Mouse (Mus musculus) ES-Bruce4 (cell line): ENCODE results near the gene Il34. TPM values are rescaled to one million over a fixed set of nuclear protein-coding genes. Genes with fewer than 3 reads are reported as not detected.

Experiments
- H3K27ac ChIP-seq: 2 replicates; pipeline ENCODE4 v1.5.1; 2012; ENCODE audit warnings: low read length, inconsistent platforms; ENCODE audit not compliant: insufficient read depth
- H3K27me3 ChIP-seq: 2 replicates; pipeline ENCODE4 v1.6.1; 2012; ENCODE audit warnings: mild to moderate bottlenecking, low read length, inconsistent platforms; ENCODE audit not compliant: control insufficient read depth, poor library complexity, insufficient read depth, severe bottlenecking
- H3K36me3 ChIP-seq: 2 replicates; pipeline ENCODE4 v1.6.1; 2012; ENCODE audit warnings: inconsistent platforms, mild to moderate bottlenecking, low read length, moderate library complexity; ENCODE audit not compliant: control insufficient read depth, poor library complexity, insufficient read depth, severe bottlenecking
- H3K4me1 ChIP-seq: one replicate; pipeline ENCODE4 v1.8.1; 2011; ENCODE audit warnings: low read length; ENCODE audit not compliant: control insufficient read depth, insufficient read depth
- H3K4me3 ChIP-seq: 2 replicates; pipeline ENCODE4 v1.5.1; 2011; ENCODE audit warnings: low read depth, mild to moderate bottlenecking, low read length
- H3K9ac ChIP-seq: 2 replicates; pipeline ENCODE4 v1.6.1; 2012; ENCODE audit warnings: low read depth, mild to moderate bottlenecking, inconsistent platforms; ENCODE audit not compliant: poor library complexity, severe bottlenecking
- H3K9me3 ChIP-seq: replicated peaks from 2 replicates; pipeline ENCODE4 v1.6.1; 2012; ENCODE audit warnings: mild to moderate bottlenecking, low read length, inconsistent platforms; ENCODE audit not compliant: control insufficient read depth, poor library complexity, insufficient read depth, severe bottlenecking
- CTCF ChIP-seq: IDR thresholded peaks from one replicate; pipeline ENCODE4 v1.8.1; 2011; ENCODE audit warnings: low read depth, low read length
- EP300 ChIP-seq: IDR thresholded peaks from 2 replicates; pipeline ENCODE4 v1.6.1; 2011; ENCODE audit warnings: low read depth, low read length; ENCODE audit not compliant: insufficient read depth
- POLR2A ChIP-seq: IDR thresholded peaks from one replicate; pipeline ENCODE4 v1.8.1; 2011; ENCODE audit warnings: low read length; ENCODE audit not compliant: insufficient read depth
- polyA plus RNA-seq: library from polyadenylated mRNA; stranded (reverse); fragments of >200 nt; gene quantifications from 2 replicates; pipeline ENCODE4 v1.2.4, GENCODE M21; 2011; ENCODE audit warnings: low read depth; ENCODE audit not compliant: missing spikeins, insufficient read depth, insufficient read length

Il34 gene
- polyA plus RNA-seq, 1 experiment, result 0.34 TPM

DNA sequence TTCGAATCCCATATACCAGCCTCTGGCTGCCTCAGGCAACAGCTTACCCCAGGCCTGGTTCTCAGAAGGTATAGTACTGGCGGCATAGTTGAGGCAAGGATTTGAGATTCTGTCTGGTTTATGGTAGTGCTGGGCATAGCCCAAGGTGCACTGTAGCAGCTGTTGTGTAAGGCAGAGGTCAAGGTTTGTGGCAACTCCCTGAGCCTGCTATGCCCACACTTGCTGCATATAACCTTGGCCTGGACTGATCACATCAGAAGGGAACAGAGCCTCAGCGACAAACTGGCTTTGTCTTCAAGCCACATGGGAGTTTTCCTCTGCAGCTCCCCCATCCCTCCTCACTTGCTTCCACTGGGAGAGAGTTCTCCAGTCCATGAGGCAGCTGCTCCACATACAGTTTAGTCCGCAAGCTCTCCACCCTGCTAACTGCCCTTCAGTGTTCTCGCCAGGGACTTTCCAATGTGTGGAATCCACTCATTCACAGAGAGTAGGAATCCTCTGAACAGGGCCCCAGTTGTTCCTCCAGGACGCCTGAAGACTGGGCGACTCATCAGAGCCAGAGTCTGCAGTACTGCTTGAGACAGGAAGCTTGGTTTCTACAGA is 11.3 kb downstream of the Il34 start:
- no peak for TF ChIP-seq CTCF
- no peak for TF ChIP-seq EP300
- TF ChIP-seq POLR2A, result no peak
- Histone ChIP-seq H3K27ac (no peak overlapping the region), H3K4me1 (peaks cover 1% of the 10 kb centered on the region), H3K9ac (no peak overlapping the region), H3K4me3 (no peak overlapping the region), H3K27me3 (no peaks in the 10 kb centered on the region), H3K36me3 (no peaks in the 10 kb centered on the region), H3K9me3 (peaks cover 5% of the 10 kb centered on the region; the same call in 1 of the 2 replicates)

GRCm38 (mm10) chr8:110793936-110794335 is 11.8 kb downstream of the Il34 start:
- H3K4me1 ChIP-seq, result peaks cover 1% of the 10 kb centered on the region
- peaks cover 5% of the 10 kb centered on the region; the same call in 1 of the 2 replicates for H3K9me3 ChIP-seq
- H3K4me3 ChIP-seq, result no peak overlapping the region
- TF ChIP-seq POLR2A (no peak), EP300 (no peak), CTCF (no peak)
- no peaks in the 10 kb centered on the region for H3K27me3 ChIP-seq
- no peaks in the 10 kb centered on the region for H3K36me3 ChIP-seq
- no peak overlapping the region for H3K27ac ChIP-seq
- H3K9ac ChIP-seq, result no peak overlapping the region

DNA sequence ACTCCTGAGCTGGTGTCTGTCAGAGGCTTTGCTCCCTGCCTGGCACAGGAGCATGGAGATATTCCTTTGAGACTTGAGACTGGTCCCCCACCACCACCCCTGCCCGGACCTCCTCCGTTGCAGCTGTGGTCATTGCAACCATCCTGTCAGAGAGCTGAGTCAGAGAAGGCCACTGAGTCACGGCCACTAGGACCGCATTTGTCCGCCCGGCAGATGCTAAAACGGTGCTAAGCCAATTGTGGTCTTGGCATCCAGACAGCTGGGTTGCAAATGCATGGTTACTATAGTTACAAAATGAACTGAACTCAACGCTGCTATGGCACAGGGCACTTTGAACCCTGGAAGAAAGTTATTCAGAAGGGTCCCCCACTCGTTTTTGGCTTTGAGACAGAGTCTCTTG is 12.2 kb downstream of the Il34 start:
- Histone ChIP-seq H3K4me1 (peaks cover 1% of the 10 kb centered on the region), H3K9me3 (peaks cover 5% of the 10 kb centered on the region; the same call in 1 of the 2 replicates), H3K27ac (no peak overlapping the region), H3K27me3 (no peaks in the 10 kb centered on the region), H3K9ac (no peak overlapping the region), H3K36me3 (no peaks in the 10 kb centered on the region), H3K4me3 (no peak overlapping the region)
- TF ChIP-seq POLR2A, result no peak
- TF ChIP-seq CTCF, result no peak
- no peak for TF ChIP-seq EP300

DNA sequence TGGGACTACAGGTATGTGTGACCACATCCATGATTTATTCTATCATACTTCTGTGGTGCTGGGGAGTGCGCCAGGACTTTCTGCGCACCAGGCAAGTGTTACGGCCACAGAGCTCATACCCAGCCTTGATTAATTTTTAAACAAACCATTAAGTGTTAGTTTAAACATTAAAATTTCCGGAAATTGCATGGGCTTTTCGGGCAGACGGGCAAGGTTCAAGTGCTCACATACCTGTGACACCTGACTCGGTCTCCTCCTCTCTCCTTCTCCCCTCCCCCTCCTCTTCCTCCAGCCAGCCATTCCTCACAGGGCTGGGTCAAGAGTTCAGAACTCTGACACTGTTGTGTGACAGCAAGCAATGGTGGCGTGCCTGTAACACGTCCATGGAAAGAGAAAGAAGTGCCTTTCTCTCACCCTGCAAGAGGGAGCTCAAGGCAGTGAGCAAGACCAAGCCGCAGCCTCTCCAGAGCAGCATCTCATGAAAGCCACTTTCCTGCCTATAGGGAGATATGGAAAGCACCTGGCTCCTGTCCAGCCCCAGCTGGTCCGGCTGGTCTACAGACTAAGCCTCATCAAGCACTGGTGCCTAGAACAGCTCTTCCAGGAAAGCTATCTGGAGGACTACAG is 13.0 kb downstream of the Il34 start:
- peaks cover 1% of the 10 kb centered on the region for H3K4me1 ChIP-seq
- no peaks in the 10 kb centered on the region for H3K27me3 ChIP-seq
- H3K9ac ChIP-seq, result no peak overlapping the region
- peaks cover 5% of the 10 kb centered on the region; the same call in 1 of the 2 replicates for H3K9me3 ChIP-seq
- no peak overlapping the region for H3K27ac ChIP-seq
- no peak overlapping the region for H3K4me3 ChIP-seq
- H3K36me3 ChIP-seq, result no peaks in the 10 kb centered on the region
- no peak for TF ChIP-seq POLR2A
- no peak for TF ChIP-seq CTCF
- no peak for TF ChIP-seq EP300

- H3K4me1 ChIP-seq, result peaks cover 1% of the 10 kb centered on the region
- no peak overlapping the region for H3K4me3 ChIP-seq
- no peak overlapping the region for H3K27ac ChIP-seq
- H3K9me3 ChIP-seq, result peaks cover 5% of the 10 kb centered on the region; the same call in 1 of the 2 replicates
- H3K9ac ChIP-seq, result no peak overlapping the region
- no peak for TF ChIP-seq CTCF
- no peak for TF ChIP-seq EP300
- no peak for TF ChIP-seq POLR2A
- H3K27me3 ChIP-seq, result no peaks in the 10 kb centered on the region
- H3K36me3 ChIP-seq, result no peaks in the 10 kb centered on the region
Observed at GRCm38 (mm10) chr8:110791164-110791563, 14.6 kb downstream of the Il34 start.

- Histone ChIP-seq H3K36me3 (no peaks in the 10 kb centered on the region), H3K9me3 (no peaks in the 10 kb centered on the region), H3K4me1 (peaks cover 5% of the 10 kb centered on the region), H3K9ac (no peak overlapping the region), H3K27me3 (no peaks in the 10 kb centered on the region), H3K27ac (no peak overlapping the region), H3K4me3 (no peak overlapping the region)
- TF ChIP-seq EP300, result no peak
- TF ChIP-seq POLR2A, result no peak
- TF ChIP-seq CTCF, result no peak
Observed at GRCm38 (mm10) chr8:110790270-110790669, 15.5 kb downstream of the Il34 start.
